Mouse (Mus musculus): ENCODE data around the gene Sv2b. TPM values are rescaled to one million over a fixed set of nuclear protein-coding genes. Genes with fewer than 3 reads are reported as not detected.
"Not testable (repeated sequence)": the region's sequence is repeated elsewhere in the genome, so short reads cannot be mapped to it uniquely, and the experiment has no call there.

Sv2b gene
- total RNA-seq, 2 experiments from 2014 or later = 0.43 to 0.45 TPM

- Histone ChIP-seq H3K4me3 (no peak overlapping the region), H3K27ac (no peak overlapping the region)
- intact Hi-C loops (cut with DNase I) = no loop called here
- no peak for DNase-seq
- no peak for TF ChIP-seq CTCF (IDR thresholded peaks at IDR 0.05)
These were observed 86.2 kb downstream of the Sv2b start for GRCm38 (mm10) chr7:75222704-75223431.

DNA sequence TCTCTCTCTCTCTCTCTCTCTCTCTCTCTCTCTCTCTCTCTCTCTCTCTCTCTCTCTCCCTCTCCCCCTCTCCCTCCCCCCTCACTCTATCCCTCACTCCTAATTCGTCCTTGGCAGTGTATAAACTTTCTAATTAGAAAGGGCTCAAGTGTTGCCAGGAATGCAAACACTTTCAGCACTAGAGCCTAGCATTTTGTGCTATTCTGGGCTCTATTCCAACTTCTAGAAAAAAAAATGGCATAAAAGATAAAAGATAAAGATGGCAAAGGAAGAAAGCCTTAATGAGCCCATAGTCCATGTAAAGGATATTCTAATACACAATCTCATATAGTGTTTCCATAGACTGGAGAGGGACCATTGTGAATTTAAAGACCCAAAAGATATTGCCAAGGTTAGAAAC, 88.3 kb downstream of the Sv2b start:
- DNase-seq = no peak
- Histone ChIP-seq H3K27ac (no peak overlapping the region), H3K4me3 (no peak overlapping the region)
- no peak for TF ChIP-seq CTCF (IDR thresholded peaks at IDR 0.05)
- intact Hi-C loops (cut with DNase I) = no loop called here

DNA sequence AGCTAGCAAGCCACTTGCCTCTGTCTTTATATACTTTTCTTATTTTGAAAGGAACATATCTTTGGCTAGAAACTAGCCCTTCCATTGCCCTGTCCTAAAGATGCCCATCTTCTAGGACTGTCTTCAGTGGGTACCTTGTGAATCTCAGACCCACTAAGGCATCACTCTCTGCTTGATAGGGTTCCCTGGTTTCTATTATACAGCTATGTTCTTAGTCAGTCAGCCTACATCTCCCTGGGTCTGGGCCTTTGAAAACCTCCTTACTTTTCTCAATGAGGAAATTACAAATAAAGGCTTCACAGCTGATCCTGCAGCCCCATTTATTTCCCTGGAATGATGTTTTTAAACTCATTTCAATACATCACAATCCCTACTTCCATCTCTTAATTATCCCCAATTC, 88.8 kb downstream of the Sv2b start:
- intact Hi-C loops (cut with DNase I) = no loop called here

DNA sequence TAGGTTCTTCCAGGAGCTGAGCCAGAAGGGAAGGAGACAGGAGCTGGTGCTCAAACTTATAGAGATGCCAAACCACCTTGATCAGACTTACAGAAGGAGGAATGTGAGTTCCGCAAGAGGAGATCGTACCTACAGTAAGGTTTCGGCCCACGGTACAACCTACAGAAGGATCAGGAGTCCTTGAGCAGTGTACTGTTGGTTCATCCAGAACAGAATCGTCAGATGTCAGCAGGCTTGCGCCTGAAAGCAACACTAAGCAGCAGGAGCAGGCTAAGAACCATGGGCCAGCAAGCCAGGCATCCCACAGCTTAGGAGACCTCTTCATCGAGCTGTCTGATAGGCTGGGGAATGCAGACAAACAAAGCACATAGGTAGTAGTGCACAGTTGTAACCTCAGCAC, 92.9 kb downstream of the Sv2b start:
- Histone ChIP-seq H3K4me3 (no peak overlapping the region), H3K27ac (no peak overlapping the region)
- no peak for DNase-seq
- intact Hi-C loops (cut with DNase I) = no loop called here
- TF ChIP-seq CTCF (IDR thresholded peaks at IDR 0.05) = no peak

More for the DNA sequence above, 88.8 kb downstream of the Sv2b start:
- H3K4me3 ChIP-seq = no peak overlapping the region
- no peak overlapping the region for H3K27ac ChIP-seq
- DNase-seq = no peak
- no peak for TF ChIP-seq CTCF (IDR thresholded peaks at IDR 0.05)

DNA sequence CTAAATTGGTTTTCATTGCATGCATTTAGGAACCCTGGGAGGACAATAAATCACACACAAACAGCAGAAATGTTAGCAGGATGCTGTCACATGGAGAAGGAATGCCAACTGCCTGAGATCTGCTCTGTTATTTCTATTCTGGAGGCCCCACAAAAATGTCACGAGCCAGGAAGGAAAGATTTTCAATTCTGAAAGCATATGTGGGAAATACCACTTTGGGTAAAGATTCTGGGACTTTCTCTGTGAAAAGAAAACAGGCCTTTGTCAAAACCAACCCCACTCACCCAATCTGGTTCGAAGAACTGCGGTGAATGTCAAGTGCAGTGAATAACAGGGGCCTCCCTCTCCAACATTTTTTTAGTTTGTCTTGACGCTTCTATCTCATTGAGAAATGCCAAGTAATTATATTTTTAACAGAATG, 99.8 kb downstream of the Sv2b start:
- TF ChIP-seq CTCF (IDR thresholded peaks at IDR 0.05) = no peak
- intact Hi-C loops (cut with DNase I) = no loop called here
- Histone ChIP-seq H3K27ac (no peak overlapping the region), H3K4me3 (no peak overlapping the region)
- DNase-seq = no peak

GRCm38 (mm10) chr7:75207965-75208644, 101.0 kb downstream of the Sv2b start:
- intact Hi-C loops (cut with DNase I) = no loop called here
- DNase-seq = no peak
- Histone ChIP-seq H3K4me3 (no peak overlapping the region), H3K27ac (no peak overlapping the region)
- no peak for TF ChIP-seq CTCF (IDR thresholded peaks at IDR 0.05)

DNA sequence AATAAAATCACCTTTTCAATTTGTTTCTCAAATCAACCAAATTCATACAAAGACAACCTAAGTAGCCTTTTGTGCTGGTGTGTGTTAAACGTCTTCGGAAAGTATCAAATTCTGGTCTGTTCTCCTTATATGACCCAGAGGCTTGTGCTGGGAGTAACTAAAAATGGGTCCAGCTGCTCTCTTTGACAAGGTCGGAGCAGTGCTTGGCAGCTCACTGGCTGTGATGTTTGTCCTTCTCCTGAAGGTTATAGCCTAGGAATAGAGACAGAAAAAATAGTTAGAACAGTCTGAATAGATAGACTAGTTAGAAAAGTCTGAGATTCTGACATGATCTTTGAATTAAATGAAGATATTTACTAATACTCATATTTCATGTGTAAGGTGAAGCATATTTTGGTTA, 102.4 kb downstream of the Sv2b start:
- H3K4me3 ChIP-seq = no peak overlapping the region
- no peak for TF ChIP-seq CTCF (IDR thresholded peaks at IDR 0.05)
- intact Hi-C loops (cut with DNase I) = no loop called here
- no peak overlapping the region for H3K27ac ChIP-seq
- no peak for DNase-seq

GRCm38 (mm10) chr7:75205386-75205785, 103.7 kb downstream of the Sv2b start:
- no peak overlapping the region for H3K27ac ChIP-seq
- DNase-seq = no peak
- H3K4me3 ChIP-seq = no peak overlapping the region
- intact Hi-C loops (cut with DNase I) = no loop called here
- no peak for TF ChIP-seq CTCF (IDR thresholded peaks at IDR 0.05)

GRCm38 (mm10) chr7:75194919-75195230, 114.2 kb downstream of the Sv2b start:
- H3K27ac ChIP-seq; intact Hi-C loops (cut with DNase I); DNase-seq; H3K4me3 ChIP-seq: not testable (repeated sequence)

DNA sequence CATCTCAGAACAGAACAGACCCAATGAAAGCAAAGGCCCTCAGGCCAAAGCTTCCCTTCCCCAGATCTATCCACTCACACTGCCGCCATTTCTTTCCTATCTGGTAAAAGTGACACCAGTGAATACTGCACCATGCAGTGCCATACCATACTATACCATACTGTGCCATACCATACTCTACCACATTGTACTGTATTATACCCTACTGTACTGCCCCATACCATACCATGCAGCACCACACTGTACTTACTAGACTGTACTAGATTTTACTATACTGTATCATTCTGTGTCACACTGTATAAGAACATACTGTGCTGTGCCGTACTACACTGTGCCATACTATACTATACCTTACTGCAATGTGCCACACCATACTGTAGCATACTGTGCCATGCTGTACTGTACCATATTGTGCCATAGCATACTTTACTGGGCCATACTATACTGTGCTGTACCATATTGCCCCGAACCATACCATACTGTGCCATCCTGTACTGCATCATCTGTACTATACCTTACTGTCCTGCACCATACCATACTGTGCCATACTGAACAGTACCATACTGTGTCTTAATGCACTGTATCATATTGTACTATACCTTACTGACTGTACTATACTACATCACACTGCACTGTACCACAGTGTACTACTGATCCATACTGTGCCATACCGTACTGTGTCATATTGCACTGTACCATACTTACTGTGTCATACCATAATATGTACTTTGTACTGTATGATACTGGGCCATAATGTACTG, 114.7 kb downstream of the Sv2b start:
- no peak for TF ChIP-seq CTCF (IDR thresholded peaks at IDR 0.05)
- intact Hi-C loops (cut with DNase I) = no loop called here
- no peak overlapping the region for H3K27ac ChIP-seq
- H3K4me3 ChIP-seq = no peak overlapping the region
- no peak for DNase-seq

DNA sequence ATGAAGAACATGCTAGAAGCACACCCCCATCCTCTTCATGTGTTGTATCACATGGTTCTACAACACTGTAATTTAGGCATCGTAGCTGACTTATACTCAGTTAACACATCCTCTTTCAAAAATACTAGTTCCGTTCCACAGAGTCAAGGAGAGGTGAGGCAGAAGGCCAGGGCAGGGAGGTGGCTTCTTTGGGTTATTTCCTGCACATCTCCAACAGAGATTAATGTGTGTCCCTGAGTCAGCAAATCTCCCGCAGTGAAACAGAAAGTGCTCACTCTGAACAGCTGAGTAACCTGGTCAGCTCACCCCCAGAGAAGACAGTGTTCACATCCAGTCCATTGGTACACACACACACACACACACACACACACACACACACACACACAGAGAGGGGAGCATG, 118.9 kb downstream of the Sv2b start:
- intact Hi-C loops (cut with DNase I) = no loop called here
- DNase-seq = no peak
- TF ChIP-seq CTCF (IDR thresholded peaks at IDR 0.05) = no peak
- Histone ChIP-seq H3K27ac (no peak overlapping the region), H3K4me3 (no peak overlapping the region)

DNA sequence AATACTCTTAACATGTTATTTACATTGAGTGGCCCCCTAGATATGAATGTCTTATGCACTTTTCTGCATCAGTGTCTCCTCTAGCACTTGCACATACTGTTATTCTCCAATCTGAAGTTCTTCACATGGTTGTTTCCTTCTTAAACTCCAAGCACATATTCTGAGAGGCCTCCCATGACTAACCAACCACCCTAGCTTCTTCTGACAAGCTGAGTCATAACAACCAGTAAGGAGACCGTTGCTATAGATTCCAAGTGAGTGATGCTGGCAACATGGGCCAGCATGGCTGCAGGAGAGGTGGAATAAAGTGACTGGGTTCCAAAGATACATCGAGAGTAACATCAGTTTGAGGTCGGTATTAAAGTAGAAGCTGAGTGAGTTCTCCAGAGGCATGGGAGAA, 134.0 kb downstream of the Sv2b start:
- no peak for TF ChIP-seq CTCF (IDR thresholded peaks at IDR 0.05)
- Histone ChIP-seq H3K4me3 (no peak overlapping the region), H3K27ac (no peak overlapping the region)
- intact Hi-C loops (cut with DNase I) = no loop called here
- no peak for DNase-seq

- no peak overlapping the region for H3K27ac ChIP-seq
- no peak overlapping the region for H3K4me3 ChIP-seq
- intact Hi-C loops (cut with DNase I) = no loop called here
- DNase-seq = no peak
- TF ChIP-seq CTCF (IDR thresholded peaks at IDR 0.05) = no peak
These were observed 141.6 kb downstream of the Sv2b start for GRCm38 (mm10) chr7:75167481-75167880.

Data from gastrocnemius, adult 2 months (tissue).